In genomic region chr3:40453552-40453951, GRCm38 (mm10) we compare ENCODE assay signal across 11 mouse cellular contexts.
DNase-seq lines count a peak whose midpoint lies in the region; TF ChIP-seq lines count a peak whose summit lies in the region.
"Had no signal": no experiment of that assay in that cellular context is flagged by ENCODE, and none has a peak within 500 bp of the region (broad histone marks: within the 10 kb centered on the region; RNA-seq: fewer than 3 reads in every experiment).

No protein-coding gene starts in this region.

- no peak for DNase-seq in testis, postnatal 14 days (ENCODE audit: low spot score)
- DNase-seq in fibroblast of lung, adult 2 months (ENCODE audit: low read depth), result peak; percentile 50
- DNase-seq in heart, postnatal 36 days, result peak; percentile 16 to 32
- peak; percentile 33 to 72 for DNase-seq in lung, postnatal 4 days
- no peak for DNase-seq in frontal cortex, postnatal 10 days (ENCODE audit: low spot score in 2 of 2)
- no peak for DNase-seq in left cerebral cortex, postnatal 10 days (ENCODE audit: extremely low spot score in 1 of 2, low spot score in 2 of 2)
- no peak for DNase-seq in layer of hippocampus, postnatal 25 days (ENCODE audit: extremely low spot score in 1 of 2, low spot score in 1 of 2)
- DNase-seq: adrenal gland, postnatal 25 days; cerebellum, postnatal 25 days; layer of hippocampus, adult 9-11 months had no signal

- H3K36me3 ChIP-seq in testis, adult 2 months (ENCODE audit: control insufficient read depth, insufficient read depth, low read length), result no peaks in the 10 kb centered on the region

- H3K27me3 ChIP-seq in testis, adult 2 months (ENCODE audit: control insufficient read depth, insufficient read depth, low read length), result no peaks in the 10 kb centered on the region

- no peak for TF ChIP-seq CTCF in testis, adult 2 months (IDR thresholded peaks at IDR 0.05; ENCODE audit: control insufficient read depth, insufficient read depth, insufficient replicate concordance, low read depth, low read length)

- no peak for TF ChIP-seq POLR2A in testis, adult 2 months (IDR thresholded peaks at IDR 0.05; ENCODE audit: control insufficient read depth, low read depth, low read length)

- H3K4me1 ChIP-seq in testis, adult 2 months (ENCODE audit: control insufficient read depth, insufficient read depth, low read length), result peaks cover 5% of the 10 kb centered on the region

- H3K4me3 ChIP-seq in testis, adult 2 months (ENCODE audit: control insufficient read depth, low read depth, low read length), result peak overlapping the region; percentile 43

- H3K27ac ChIP-seq in testis, adult 2 months (ENCODE audit: control insufficient read depth, insufficient read depth, low read depth, low read length), result no peak overlapping the region

- intact Hi-C loops in heart, postnatal 36 days (cut with DNase I), result no loop called here
- intact Hi-C loops in left cerebral cortex, postnatal 10 days (cut with DNase I), result no loop called here

Comparison
In these comparisons a context has a peak if more than half of its experiments do, and no peak if none do; other contexts are left out.
1. DNase-seq: peak in fibroblast of lung, adult 2 months (single experiment), heart, postnatal 36 days (2 of 2) and lung, postnatal 4 days (2 of 2); none in testis, postnatal 14 days (single experiment), frontal cortex, postnatal 10 days (0 of 2), left cerebral cortex, postnatal 10 days (0 of 2) and layer of hippocampus, postnatal 25 days (0 of 2).